Mouse (Mus musculus) ES-E14 (cell line): ENCODE results near the gene Micu2.
A peak's percentile ranks its signal among the peaks of the same experiment; 100 is the strongest.

Experiments used
- CHD2 ChIP-seq: IDR thresholded peaks from 2 replicates; pipeline ENCODE4 v1.6.1; 2014; ENCODE audit warnings: mild to moderate bottlenecking, low read depth, low read length, inconsistent platforms
- HCFC1 ChIP-seq: IDR thresholded peaks from 2 replicates; pipeline ENCODE4 v1.6.1; 2012; ENCODE audit warnings: low read length, inconsistent platforms, borderline replicate concordance; ENCODE audit not compliant: insufficient read depth
- MAFK ChIP-seq: IDR thresholded peaks from 2 replicates; pipeline ENCODE4 v1.6.1; 2014; ENCODE audit warnings: mild to moderate bottlenecking, low read depth, low read length, inconsistent platforms; ENCODE audit not compliant: insufficient read depth
- ZC3H11A ChIP-seq: IDR thresholded peaks from 2 replicates; pipeline ENCODE4 v1.6.1; 2012; ENCODE audit warnings: low read depth, mild to moderate bottlenecking, inconsistent platforms, low read length, borderline replicate concordance
- ZNF384 ChIP-seq: IDR thresholded peaks from 2 replicates; pipeline ENCODE4 v1.6.1; 2012; ENCODE audit warnings: low read depth, low read length, inconsistent platforms

DNA sequence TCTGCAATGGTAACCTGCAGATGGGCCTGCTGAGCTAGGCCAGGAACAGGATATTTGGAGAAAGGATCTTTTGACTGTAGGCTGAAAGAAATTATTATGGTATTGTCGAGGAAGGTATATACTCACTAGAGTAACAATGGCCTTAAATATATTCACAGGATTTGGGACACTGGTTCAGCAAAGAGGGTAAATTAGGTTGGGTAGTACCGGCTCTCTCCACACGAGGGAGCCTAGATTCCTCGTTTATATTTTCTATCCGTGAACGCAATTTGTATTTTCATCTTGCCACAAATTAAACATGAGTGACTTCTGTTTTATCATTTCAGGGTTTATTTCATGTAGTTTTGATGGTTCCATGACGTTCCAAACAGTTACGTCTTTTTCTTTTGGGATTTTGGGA lies 35.5 kb upstream of the Micu2 start:
- TF ChIP-seq MAFK (0 out of 2 replicates have a peak, but pooled peaks have one; percentile 5), HCFC1 (no peak), CHD2 (no peak), ZC3H11A (peak; percentile 73; the same call in 1 of the 2 replicates), ZNF384 (no peak)
